Mouse (Mus musculus) Patski (cell line): ENCODE results near the gene Gm20403. TPM values are rescaled to one million over a fixed set of nuclear protein-coding genes. Genes with fewer than 3 reads are reported as not detected.
"Not testable (repeated sequence)": the region's sequence is repeated elsewhere in the genome, so short reads cannot be mapped to it uniquely, and the experiment has no call there.

Experiments used
- ATAC-seq: fragments of 100-300 bp; one replicate; pipeline ENCODE4 v1.8.0; 2021
- CTCF ChIA-PET: fragments of 350-600 bp; sonication (Branson Sonifier 250); formaldehyde crosslinking; loops from one replicate; lab custom pipeline; 2022; ENCODE audit warnings: inconsistent platforms; lab: Charles Lee
- POLR2A ChIA-PET: fragments of 350-600 bp; sonication (Branson Sonifier 250); formaldehyde crosslinking; loops from one replicate; lab custom pipeline; 2022; ENCODE audit warnings: antibody characterized with exemption, inconsistent platforms; lab: Charles Lee
- DNase-seq: peaks from one replicate; pipeline ENCODE4 v3.0.0-alpha.2; 2011; ENCODE audit warnings: low read depth, low spot score
- H3K27me3 ChIP-seq: fragments of 371-371 bp; one replicate; pipeline ENCODE4 v1.5.1; 2021
- CTCF ChIP-seq: fragments of 100-300 bp; IDR thresholded peaks from one replicate; pipeline ENCODE4 v1.5.1; 2021
- in situ Hi-C: fragments of 300-500 bp; cut with MboI; formaldehyde crosslinking; loops from 3 replicates; pipeline ENCODE4 v1.11.1; 2018; ENCODE audit warnings: low pct_unique_long_range_greater_than_20kb, mixed read lengths
- polyA plus RNA-seq: library from polyadenylated mRNA; unstranded; gene quantifications from one replicate; pipeline ENCODE4 v1.2.3, GENCODE M21; 2021

The Gm20403 gene
- polyA plus RNA-seq, 1 experiment from 2014 or later = 0.36 TPM

GRCm38 (mm10) chr12:55007361-55008008, 21.2 kb upstream of the Gm20403 start:
- no peak for TF ChIP-seq CTCF
- CTCF ChIA-PET = no interaction called here
- in situ Hi-C loops = no loop called here
- DNase-seq (no peak), ATAC-seq (no peak)
- POLR2A ChIA-PET = no interaction called here
- H3K27me3 ChIP-seq = no peaks in the 10 kb centered on the region

GRCm38 (mm10) chr12:55006071-55006470, 19.7 kb upstream of the Gm20403 start:
- in situ Hi-C loops = no loop called here
- ChIA-PET POLR2A (no interaction called here), CTCF (no interaction called here)
- no peak for TF ChIP-seq CTCF
- DNase-seq = no peak
- H3K27me3 ChIP-seq = no peaks in the 10 kb centered on the region
- no peak for ATAC-seq

- ChIA-PET CTCF (no interaction called here), POLR2A (no interaction called here)
- TF ChIP-seq CTCF = no peak
- in situ Hi-C loops = no loop called here
- ATAC-seq = no peak
- DNase-seq = no peak
- no peaks in the 10 kb centered on the region for H3K27me3 ChIP-seq
Measured at GRCm38 (mm10) chr12:55004396-55004795, 18.1 kb upstream of the Gm20403 start.

GRCm38 (mm10) chr12:55003843-55004242, 17.5 kb upstream of the Gm20403 start:
- no peaks in the 10 kb centered on the region for H3K27me3 ChIP-seq
- no peak for ATAC-seq
- POLR2A ChIA-PET = no interaction called here
- in situ Hi-C loops = no loop called here
- DNase-seq = no peak
- CTCF ChIA-PET = no interaction called here
- no peak for TF ChIP-seq CTCF

- ATAC-seq, CTCF ChIA-PET, in situ Hi-C loops, DNase-seq, H3K27me3 ChIP-seq, POLR2A ChIA-PET: not testable (repeated sequence)
Measured at GRCm38 (mm10) chr12:55002532-55002931, 16.2 kb upstream of the Gm20403 start.

- no peak for DNase-seq
- ChIA-PET POLR2A (no interaction called here), CTCF (no interaction called here)
- TF ChIP-seq CTCF = no peak
- no peaks in the 10 kb centered on the region for H3K27me3 ChIP-seq
- ATAC-seq = no peak
- in situ Hi-C loops = no loop called here
Measured at GRCm38 (mm10) chr12:54999016-54999690, 12.8 kb upstream of the Gm20403 start.

- DNase-seq (no peak), ATAC-seq (no peak)
- CTCF ChIA-PET = no interaction called here
- POLR2A ChIA-PET = no interaction called here
- in situ Hi-C loops = no loop called here
- H3K27me3 ChIP-seq = no peaks in the 10 kb centered on the region
- TF ChIP-seq CTCF = no peak
Measured at GRCm38 (mm10) chr12:54998411-54998810, 12.1 kb upstream of the Gm20403 start.

- POLR2A ChIA-PET = no interaction called here
- in situ Hi-C loops = no loop called here
- no peaks in the 10 kb centered on the region for H3K27me3 ChIP-seq
- no peak for DNase-seq
- no peak for ATAC-seq
- CTCF ChIA-PET = no interaction called here
- TF ChIP-seq CTCF = no peak
Measured at GRCm38 (mm10) chr12:54996979-54997474, 10.7 kb upstream of the Gm20403 start.

- H3K27me3 ChIP-seq = no peaks in the 10 kb centered on the region
- ChIA-PET POLR2A (no interaction called here), CTCF (no interaction called here)
- DNase-seq (no peak), ATAC-seq (peak; percentile 87)
- TF ChIP-seq CTCF = no peak
- in situ Hi-C loops = no loop called here
Measured at GRCm38 (mm10) chr12:54995965-54996364, 9.6 kb upstream of the Gm20403 start.

- CTCF ChIA-PET = interaction anchor here (1.0 to 1.1 kb wide), 2 partner anchors 14 to 22 kb away, joined by 3 read pairs; no protein-coding TSS in a partner anchor
- no peak for TF ChIP-seq CTCF
- POLR2A ChIA-PET = no interaction called here
Measured at GRCm38 (mm10) chr12:54994418-54994817, 8.1 kb upstream of the Gm20403 start.

GRCm38 (mm10) chr12:54994068-54994386, 7.7 kb upstream of the Gm20403 start:
- no peak for ATAC-seq
- DNase-seq = no peak
- no peak for TF ChIP-seq CTCF
- in situ Hi-C loops = no loop called here
- no peaks in the 10 kb centered on the region for H3K27me3 ChIP-seq
- ChIA-PET CTCF (no interaction called here), POLR2A (interaction anchor here (0.5 kb wide), 1 partner anchor 18 kb away, joined by 3 read pairs; no protein-coding TSS in a partner anchor)

More at GRCm38 (mm10) chr12:54994418-54994817, 8.1 kb upstream of the Gm20403 start:
- ATAC-seq (no peak), DNase-seq (no peak)
- in situ Hi-C loops = no loop called here
- H3K27me3 ChIP-seq = no peaks in the 10 kb centered on the region
